Mouse (Mus musculus) naive thymus-derived CD4-positive, alpha-beta T cell, adult 2 months (primary cell): ENCODE measurements at regions not wholly inside any gene's neighbourhood (a gene's known extent, or its start where the extent isn't known, plus 50 kb on each side); places are given as distances from the start of the nearest gene placed in this dataset.
A peak's percentile ranks its signal among the peaks of the same experiment; 100 is the strongest.

Experiments used
- DNase-seq: peaks from one replicate; pipeline ENCODE4 v3.0.0-alpha.2; 2011; ENCODE audit warnings: low read depth

DNA sequence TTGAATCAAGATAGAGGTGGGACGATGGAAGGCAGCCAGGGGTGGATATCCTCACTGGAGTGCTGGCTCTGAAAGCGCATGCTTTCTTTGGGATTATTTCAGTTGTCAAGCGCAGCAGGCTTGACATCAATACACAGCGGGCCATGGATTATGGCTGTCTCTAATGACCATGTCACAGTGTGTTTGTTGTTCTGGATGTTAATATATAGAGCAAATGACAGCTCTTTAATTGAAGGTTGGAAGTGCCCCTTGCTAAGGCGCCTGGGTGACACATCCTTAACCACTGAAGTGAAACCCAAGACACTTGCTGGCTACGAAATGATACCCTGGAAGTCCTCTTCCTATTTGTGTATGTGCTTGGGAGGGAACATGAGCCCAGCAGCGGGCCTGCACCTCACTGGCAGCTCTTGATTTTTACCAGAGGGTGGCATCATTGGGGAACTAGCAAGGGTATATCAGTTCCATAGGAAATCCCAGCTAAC lies 200.5 kb upstream of the Rasgrp1 start:
- no peak for DNase-seq

DNA sequence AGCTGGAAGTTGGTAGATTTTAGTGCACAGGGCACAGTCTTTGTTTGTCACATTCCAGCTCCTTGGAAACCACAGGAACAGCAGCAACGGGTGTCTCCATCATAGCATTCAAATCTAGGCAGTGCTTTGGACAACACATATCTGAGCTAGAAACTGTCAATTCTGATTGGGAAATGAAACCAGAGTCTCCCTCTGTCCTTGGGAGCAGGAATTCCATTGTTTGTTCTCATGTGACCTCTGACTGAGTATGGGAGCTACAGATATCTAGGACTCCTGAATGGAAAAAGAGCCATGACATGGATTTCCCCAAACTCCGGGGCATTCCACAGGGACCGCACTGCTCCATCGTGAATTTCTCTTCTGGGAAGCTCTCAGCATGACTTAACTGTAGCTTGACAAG lies 205.5 kb upstream of the Rasgrp1 start:
- no peak for DNase-seq

DNA sequence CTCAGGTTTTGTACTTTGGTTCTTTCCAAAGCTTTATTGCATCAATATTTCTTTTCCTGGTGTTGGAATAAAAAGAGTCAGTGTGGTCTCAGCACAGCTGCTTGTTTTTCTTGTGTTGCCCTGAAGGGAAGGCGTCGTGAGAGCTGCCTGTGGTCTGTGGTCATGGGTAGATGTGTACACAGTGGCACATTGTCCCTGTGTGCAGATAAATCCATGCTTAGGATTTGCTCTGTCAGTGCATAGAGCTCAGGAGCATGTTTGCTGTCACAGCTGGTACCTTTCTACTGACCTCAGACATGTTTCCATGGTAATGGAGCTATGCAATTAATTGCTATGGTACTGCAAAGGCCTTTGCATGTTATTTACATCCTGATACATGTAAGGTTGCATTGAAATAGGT lies 213.5 kb upstream of the Rasgrp1 start:
- no peak for DNase-seq

DNA sequence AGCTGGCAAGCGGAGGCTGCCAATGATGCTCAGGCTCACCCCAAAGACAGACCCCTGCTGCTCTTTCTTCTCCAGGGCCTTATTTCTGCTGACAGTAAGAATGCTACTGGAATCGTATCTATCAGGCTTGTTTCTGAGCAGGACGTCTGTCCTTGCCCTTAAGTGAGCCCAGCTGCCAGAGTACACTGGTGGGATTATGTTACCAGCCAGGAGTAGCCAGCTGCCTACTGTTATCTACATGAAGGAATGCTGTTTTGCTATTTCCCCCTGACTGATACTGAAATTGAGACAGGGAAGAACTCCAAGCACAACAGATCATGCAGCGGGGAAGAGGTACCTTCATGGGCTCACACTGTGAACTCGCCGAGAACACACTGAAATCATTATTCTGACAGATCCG lies 228.2 kb upstream of the Rasgrp1 start:
- DNase-seq, result no peak

DNA sequence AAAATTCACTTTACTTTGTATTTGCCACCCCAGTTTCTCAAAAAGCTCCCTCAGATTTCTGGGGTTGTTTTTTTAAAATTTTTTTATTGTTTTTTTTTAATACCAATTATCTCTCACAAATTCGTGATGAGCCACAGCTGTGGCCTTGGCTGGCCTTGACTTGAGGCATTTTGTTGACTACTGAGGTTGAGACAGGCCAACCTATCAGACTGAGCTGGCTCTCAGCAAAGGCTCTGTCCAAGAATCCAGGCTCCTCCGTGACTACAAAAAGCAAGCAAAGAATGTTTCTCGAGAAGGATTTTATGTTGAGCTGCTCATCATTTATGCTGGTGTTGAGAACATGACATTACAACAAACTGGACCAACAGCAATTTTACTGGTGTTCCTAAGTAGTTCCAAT lies 244.6 kb upstream of the Rasgrp1 start:
- DNase-seq, result no peak

DNA sequence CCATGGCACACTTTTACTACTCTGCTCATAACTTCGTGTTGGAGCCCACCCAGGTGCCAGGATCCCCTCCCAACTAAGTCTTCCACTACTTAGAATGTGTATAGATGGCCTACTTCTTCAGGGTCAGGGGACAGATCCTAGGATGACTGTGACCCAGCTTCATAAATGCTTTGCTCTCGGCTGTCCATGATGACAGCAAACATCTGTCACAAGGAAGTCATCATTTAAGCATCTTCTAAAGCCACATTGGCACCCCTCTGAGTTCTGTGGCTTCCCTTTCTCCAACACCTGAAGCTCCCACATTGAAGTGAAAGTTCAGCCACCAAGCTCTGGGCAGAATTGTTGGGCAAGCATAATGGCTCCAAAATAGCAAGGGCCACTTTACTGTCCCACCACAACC lies 252.2 kb upstream of the Rasgrp1 start:
- no peak for DNase-seq

DNA sequence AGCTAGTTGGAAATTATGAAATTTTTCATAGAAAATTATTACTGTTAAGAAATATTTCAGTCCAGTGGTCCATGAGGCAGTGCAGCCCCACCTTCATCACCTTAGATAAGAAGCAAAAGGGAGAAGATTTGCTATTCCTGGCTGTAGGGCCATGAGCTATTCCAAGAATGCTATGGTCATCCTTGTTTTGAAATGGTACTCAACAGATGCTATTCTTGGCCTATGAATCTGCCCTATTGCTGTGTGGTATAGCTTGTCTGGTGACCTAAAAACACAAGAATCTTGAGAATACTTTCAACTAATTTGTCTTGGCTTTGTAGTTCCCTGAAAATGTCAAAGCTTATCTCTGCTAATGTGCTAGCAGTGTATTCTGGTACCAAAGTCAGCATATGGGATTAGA lies 254.8 kb upstream of the Rasgrp1 start:
- no peak for DNase-seq

DNA sequence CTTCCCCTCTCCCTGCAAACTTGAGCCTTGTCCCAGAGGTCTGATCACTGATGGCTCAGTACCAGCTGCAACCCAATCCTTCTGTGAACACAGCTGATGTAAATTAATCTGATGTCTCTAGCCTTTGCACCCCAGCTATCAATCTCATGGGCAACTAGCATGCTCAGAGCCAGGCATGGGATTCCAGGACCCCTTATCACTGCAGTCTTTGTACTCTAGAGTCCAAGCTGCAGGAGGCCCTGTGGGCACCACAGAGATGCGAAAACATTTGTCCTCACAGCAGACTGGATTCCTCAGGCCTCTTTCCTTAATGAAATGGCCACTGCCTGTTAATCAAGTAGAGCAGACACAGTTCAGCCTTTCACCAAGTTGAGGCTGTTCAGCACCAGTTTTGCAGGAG lies 272.0 kb upstream of the Rasgrp1 start:
- DNase-seq, result no peak

DNA sequence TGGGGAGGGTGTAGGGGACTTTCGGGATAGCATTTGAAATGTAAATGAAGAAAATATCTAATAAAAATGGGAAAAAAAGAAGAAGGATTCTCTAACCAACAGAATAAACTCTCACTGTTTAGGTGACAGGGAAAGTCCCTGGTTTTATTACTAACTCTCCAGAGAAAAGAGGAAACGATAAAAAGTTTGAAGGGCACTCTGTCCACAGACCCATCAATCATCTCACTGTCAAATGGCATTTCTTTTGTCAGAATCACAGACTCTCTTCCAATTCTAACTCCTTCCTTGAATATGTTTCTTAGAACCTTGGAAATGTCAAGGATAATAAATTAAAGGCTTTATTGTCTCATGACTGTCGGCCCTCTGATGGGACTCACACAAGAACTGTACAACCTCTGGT lies 275.3 kb upstream of the Rasgrp1 start:
- no peak for DNase-seq

DNA sequence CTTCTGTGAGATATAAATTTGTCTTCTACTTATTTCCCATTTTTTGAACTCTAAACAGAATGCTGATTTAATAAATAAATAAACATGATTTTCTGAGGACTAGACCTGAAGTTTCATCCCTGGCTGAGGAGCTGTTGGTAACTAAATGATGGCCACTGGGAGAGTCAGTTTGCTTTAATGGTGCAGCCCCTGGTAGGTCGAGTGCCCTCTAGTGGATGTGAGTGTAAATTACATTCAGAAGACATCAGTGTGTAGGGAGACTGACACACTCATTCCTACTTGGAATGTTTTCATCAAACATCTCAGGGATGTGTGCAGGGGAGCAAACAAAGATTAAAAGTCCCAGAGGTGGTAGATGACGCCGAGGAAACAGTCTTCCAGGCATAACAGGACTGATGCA lies 281.2 kb upstream of the Rasgrp1 start:
- peak; percentile 41 for DNase-seq

DNA sequence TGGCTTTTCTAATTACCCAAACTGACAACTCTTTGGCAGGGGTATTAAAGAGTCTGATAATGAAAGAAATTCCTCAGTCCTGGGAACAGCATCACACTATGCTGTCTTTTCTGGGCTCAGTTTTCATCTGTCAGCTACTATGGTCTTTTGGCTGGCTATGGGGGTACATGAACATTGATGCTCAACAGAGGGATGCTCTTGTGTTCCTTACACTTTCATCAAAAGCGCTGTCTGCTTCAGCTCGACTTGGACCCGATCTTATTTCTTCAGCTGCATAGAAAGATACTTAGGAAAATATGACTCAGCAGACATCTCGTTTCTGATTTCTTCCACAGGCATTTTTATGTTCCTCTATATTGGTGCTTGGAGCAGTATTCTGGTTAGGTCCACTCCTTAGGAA lies 292.1 kb upstream of the Rasgrp1 start:
- no peak for DNase-seq

DNA sequence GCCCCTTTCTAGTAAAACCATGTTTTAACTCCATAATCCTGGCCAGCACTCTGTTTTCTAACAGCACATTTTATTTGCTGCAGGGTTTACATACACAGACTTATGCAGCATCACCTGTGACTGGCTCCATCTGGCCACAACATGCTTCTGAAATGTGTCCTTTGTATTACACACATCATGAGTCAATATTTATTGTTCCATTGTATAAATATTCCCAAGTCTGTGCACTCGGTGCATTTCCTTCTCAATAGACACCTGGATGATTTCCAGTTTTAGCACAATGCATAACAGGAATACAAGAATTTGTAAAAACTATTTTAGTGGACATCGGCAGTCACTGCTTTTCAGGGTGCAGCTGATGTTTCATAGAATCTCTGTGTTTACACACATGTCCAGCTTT lies 294.6 kb upstream of the Rasgrp1 start:
- no peak for DNase-seq

DNA sequence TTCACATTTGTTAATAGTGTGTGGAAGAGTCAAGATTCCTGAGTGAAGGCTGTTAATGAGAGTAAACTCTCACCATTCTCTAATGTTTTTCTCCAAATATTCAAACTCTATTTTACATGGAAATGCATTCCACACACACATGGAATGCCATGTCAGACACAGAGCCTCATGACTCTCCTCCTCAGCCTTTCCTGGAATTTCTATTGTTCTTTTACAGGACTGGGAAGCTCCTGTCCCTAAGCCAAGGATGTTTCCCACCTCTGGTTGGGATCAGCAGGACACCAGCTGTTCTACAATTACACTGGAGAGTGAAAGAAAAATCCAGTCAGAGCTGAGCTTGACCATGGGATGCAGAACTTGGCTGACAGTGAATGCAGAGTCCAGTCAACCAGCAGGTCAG lies 309.3 kb upstream of the Rasgrp1 start:
- no peak for DNase-seq

DNA sequence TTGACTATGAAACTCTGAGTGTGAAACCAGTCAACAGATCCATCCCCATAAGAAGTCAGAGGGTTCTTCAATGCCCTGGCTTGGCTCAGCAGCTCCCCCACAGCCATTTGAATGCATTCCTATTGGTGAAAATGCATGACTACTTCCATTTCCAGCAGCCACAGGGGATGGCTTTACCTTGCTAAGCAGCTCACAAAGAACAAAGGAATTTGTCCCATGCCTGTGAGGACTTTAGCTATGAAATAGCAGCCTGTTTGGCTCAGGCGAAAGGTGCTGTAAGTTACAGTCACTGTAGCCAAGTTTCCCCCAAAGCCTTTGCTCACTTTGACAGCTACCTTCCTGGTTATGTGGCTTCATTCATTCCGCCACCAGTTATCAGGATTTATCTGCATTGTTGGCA lies 309.8 kb upstream of the Rasgrp1 start:
- no peak for DNase-seq

DNA sequence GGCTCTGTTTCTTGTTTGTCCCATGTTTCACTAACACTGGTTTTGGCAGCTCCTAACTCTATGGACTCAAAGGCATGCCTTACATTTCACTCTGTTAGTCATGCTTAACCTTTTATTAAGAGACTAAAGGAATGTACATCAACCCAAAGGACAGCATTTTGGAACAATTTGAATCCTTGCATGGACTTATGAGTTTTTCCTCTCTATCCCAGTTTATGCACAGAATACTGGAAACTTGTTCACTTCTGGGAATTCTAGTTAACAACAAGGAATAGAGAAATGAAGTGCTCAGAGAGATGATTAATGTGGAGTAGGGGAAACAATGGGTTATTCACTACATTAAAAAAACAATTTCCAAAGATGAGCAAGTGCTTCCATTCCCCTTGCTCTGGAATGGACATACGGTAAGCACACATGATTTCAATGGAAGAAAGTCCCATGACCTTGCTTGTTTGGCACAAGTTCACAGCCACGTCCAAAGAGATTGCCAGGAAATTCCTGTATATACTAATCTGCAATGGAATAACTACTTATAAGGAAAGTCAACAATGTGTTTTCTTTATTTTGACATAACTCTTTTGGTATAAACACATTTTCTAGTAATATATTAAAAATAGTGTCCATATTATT lies 313.9 kb upstream of the Rasgrp1 start:
- DNase-seq, result no peak

DNA sequence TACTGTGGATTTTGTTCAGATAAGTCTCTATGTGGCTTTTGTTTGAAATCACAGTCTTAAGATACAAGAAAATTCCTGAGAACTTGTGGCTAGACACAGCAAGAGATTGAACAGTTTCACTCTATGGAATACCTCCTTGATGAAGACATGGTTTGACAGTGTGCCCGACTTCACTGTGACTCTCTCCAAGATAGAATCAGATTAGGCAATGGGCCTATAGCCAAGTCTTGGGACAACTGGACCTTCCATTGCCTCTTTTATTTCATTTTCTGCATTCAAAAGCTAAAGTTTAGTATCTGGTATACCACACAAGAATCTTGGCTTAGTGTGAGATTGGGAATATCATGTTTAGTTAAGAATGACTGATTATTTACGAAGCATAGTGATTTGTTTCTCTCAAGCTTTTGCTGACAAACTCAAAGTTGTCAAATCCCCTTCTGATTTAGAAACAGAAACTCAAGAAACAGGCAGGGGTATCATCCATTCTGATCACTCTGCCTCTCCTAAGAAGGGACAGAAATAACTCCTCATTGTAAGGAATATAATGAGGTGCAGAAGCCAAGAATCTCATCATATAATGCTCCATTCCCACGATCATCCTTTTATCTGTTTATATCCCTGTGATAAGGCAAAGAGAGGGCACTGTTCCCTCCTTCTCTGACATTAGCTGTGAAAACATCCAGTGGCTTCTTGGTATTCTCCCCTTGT lies 317.6 kb upstream of the Rasgrp1 start:
- no peak for DNase-seq

DNA sequence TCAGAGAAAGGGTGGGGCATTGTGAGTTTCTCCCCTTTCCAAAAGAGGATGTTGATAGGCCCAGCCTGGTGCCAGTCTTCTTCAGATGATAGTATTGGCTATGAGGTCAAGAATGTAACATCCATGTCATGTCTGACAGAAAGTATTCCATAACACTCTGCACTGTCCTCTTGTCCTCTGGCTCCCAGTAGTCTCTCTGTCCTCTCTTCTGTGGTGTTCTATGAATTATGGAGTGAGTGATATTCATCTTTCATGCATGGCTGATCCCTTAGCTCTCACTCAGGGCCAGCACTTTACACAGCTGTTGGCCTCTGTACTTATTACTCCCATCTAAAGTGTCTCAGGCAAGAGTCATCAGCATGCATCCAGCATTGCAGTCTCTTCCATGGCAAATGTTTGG lies 319.9 kb upstream of the Rasgrp1 start:
- no peak for DNase-seq

DNA sequence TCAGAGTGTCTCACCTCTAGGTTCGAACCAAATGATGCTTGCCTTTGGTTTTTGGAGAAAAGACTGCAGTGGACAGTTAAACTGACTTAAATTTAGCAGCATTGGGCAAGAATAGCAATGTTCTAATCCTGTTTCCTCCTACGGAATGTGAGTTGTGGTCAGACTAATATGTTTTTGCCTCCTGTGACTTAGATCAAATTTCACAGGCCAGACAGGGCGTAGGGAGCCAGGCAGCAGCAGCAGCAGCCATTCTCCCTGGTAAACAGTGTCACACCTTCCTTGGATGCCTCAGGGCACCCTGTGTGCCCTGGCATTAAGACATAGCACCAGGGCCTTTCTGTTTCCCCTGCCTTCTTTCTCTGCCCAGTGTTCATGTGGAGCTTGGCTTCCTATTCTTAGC lies 323.7 kb upstream of the Rasgrp1 start:
- DNase-seq, result no peak

DNA sequence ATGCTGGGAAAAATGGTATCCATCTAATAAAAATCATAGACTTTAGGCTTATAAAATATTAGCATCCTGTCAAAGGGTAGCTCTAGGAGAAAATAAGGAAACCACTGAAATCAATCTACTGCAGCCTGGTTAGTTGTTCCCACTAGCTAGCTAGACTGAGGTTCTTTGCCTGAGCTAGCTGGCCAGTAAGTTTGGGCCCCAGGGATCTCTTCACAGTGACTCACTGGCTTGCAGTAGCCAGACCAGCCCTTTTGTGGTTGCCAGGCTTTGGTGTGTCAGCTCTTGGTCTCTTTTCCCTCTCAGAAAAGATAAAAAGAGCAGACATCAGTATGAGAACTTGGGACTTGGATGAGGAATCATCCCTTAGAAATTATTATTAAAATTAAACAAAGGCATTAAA lies 325.3 kb upstream of the Rasgrp1 start:
- DNase-seq, result no peak

DNA sequence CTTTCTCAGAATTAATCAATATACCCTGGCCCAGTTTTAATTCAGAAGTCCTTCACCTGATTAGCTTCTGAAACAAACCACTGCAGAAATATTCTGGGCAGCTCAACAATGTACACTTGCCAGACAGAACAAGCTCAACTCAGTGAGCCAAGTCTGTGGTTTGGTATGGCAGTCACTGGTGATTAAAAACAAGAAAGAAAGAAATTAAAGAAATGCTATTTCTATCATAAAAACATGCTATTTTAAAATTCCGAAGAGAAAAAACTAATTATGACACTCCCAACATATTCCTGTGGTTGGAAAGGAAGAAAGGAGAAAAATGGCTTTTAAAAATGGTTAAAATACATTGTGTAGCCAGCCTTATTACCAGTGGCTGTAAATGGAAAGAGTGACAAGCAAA lies 332.1 kb upstream of the Rasgrp1 start:
- DNase-seq, result no peak

DNA sequence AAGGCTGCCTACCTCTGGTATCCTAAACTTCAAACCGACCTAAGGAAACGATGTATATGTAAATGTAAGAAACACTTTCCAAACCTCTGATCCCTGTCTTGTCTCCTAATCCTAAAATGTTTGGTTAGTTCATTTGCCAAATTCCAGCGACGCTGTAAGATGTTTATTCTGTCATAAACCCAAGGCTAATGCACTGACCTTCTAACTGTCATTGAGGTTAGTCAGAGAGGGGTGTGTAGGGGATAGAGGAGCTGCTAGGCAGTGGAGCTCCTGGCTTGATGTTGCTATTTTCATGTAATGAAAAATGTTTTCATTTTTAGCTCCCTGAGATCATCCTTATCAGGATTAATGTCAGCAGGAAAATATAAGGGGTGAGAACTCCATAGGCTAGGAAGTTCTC lies 335.8 kb upstream of the Rasgrp1 start:
- DNase-seq, result no peak

DNA sequence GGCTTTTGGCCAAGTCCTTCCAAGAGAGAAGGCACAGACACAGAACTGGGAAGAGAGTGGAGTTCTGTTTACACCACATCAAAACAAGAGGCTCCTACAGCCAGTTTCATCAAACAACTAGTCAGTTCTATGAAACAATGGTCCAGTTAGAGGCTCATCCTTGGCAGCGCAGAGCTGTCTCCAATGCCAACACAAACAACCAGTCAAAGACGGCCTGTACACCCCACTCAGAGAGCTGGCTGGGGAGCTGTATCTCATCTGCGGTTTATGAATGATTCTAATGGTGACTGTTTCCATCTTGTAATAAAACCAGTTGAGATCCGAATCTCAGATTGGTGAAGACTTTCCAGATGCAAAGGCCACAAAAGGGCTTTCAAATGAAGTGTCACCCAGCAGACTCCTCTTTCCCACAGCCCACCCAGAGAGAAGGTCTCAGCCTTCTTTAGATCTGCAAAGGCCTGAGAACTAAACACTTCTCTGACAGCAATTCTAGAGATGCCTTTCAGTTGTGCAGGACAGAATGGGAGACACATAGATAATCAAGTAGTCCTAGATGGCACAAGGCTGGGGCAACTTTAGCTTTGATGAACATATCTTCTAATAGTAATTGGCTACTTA lies 343.1 kb upstream of the Rasgrp1 start:
- DNase-seq, result no peak

DNA sequence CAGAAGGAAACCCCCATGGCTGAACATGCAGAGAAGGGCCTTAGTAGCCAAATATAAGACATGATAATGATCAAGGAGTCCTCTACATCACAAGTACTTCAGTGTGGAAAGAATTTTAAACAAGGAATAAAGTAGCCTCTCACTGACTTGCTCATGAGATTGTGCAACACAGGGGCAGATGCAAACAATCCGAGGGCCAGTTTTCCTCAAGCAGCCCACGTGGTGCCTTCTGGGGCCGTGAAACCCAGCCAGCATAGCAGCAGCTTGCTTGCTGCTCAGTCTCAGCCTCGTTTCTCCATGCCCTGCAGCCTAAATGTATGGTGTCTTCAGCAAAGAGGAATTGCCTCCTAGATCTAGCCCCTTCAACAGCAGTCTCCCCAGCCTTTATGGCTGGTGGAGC lies 350.7 kb upstream of the Rasgrp1 start:
- no peak for DNase-seq
